ENCODE assay signal across 17 mouse cellular contexts in genomic region chr8:110174826-110175225, GRCm38 (mm10). TPM values are rescaled to one million over a fixed set of nuclear protein-coding genes. Genes with fewer than 3 reads are reported as not detected.
"Had no signal": no experiment of that assay in that cellular context is flagged by ENCODE, and none has a peak within 500 bp of the region (broad histone marks: within the 10 kb centered on the region; RNA-seq: fewer than 3 reads in every experiment).

No protein-coding gene starts in this region.

- ATAC-seq: liver, postnatal 0 days; midbrain, embryonic 16.5 days had no signal

- H3K9ac ChIP-seq: limb, embryonic 15.5 days; liver, embryonic 13.5 days; liver, postnatal 0 days; lung, embryonic 15.5 days; midbrain, embryonic 12.5 days; stomach, embryonic 15.5 days had no signal

- H3K4me1 ChIP-seq: liver, embryonic 13.5 days had no signal

- H3K4me2 ChIP-seq: limb, embryonic 15.5 days; liver, embryonic 13.5 days; lung, embryonic 15.5 days; midbrain, embryonic 12.5 days; stomach, embryonic 15.5 days had no signal

- DNase-seq: kidney, postnatal 36 days; layer of hippocampus, adult 9-11 months; layer of hippocampus, postnatal 36 days; liver, embryonic 13.5 days; liver, postnatal 0 days; lung, postnatal 14 days; right cerebral cortex, postnatal 14 days; thymus, adult 2 months; thymus, postnatal 25 days had no signal

- H3K9me3 ChIP-seq: limb, embryonic 15.5 days; liver, embryonic 13.5 days; lung, embryonic 15.5 days; midbrain, embryonic 12.5 days; stomach, embryonic 15.5 days had no signal

- H3K27ac ChIP-seq: limb, embryonic 15.5 days; liver, embryonic 13.5 days; lung, embryonic 15.5 days; macrophage; midbrain, embryonic 12.5 days; stomach, embryonic 15.5 days had no signal

- H3K4me3 ChIP-seq: limb, embryonic 15.5 days; liver, embryonic 13.5 days; lung, embryonic 15.5 days; megakaryocyte, embryonic 14.5 days; midbrain, embryonic 12.5 days; stomach, embryonic 15.5 days had no signal

- H3K36me3 ChIP-seq: limb, embryonic 15.5 days; liver, embryonic 13.5 days; lung, embryonic 15.5 days; midbrain, embryonic 12.5 days; stomach, embryonic 15.5 days had no signal

RNA-seq across cellular contexts. Expression of gene Calb2, which starts 6.8 kb away (rescaled TPM):
- polyA plus RNA-seq: liver, embryonic 13.5 days; liver, postnatal 0 days; macrophage; spleen, adult 2 months had no signal
